Mouse (Mus musculus) neural tube, embryonic 15.5 days (tissue): ENCODE measurements at regions not wholly inside any gene's neighbourhood (a gene's known extent, or its start where the extent isn't known, plus 50 kb on each side); places are given as distances from the start of the nearest gene placed in this dataset.

ENCODE experiments used
- ATAC-seq: fragments of 200-750 bp; cut with Nextera tagmentation; 2 replicates; pipeline ENCODE4 v1.8.0; 2017; ENCODE audit warnings: mild to moderate bottlenecking, moderate TSS enrichment, moderate library complexity; ENCODE audit not compliant: low FRiP score
- H3K27ac ChIP-seq: fragments of 300-500 bp; sonication (generic); replicated peaks from 2 replicates; pipeline ENCODE4 v1.5.1; 2015; ENCODE audit warnings: mild to moderate bottlenecking, inconsistent platforms
- H3K27me3 ChIP-seq: fragments of 300-500 bp; sonication (generic); replicated peaks from 2 replicates; pipeline ENCODE4 v1.6.1; 2015; ENCODE audit warnings: inconsistent platforms
- H3K36me3 ChIP-seq: fragments of 300-500 bp; sonication (generic); 2 replicates; pipeline ENCODE4 v1.6.1; 2015; ENCODE audit warnings: inconsistent platforms
- H3K4me1 ChIP-seq: fragments of 300-500 bp; sonication (generic); 2 replicates; pipeline ENCODE4 v1.6.1; 2015; ENCODE audit warnings: inconsistent platforms
- H3K4me2 ChIP-seq: fragments of 300-500 bp; sonication (generic); 2 replicates; pipeline ENCODE4 v1.6.1; 2015; ENCODE audit warnings: inconsistent platforms, mild to moderate bottlenecking, moderate library complexity
- H3K4me3 ChIP-seq: fragments of 300-500 bp; sonication (generic); replicated peaks from 2 replicates; pipeline ENCODE4 v1.5.1; 2015; ENCODE audit warnings: mild to moderate bottlenecking, inconsistent platforms
- H3K9ac ChIP-seq: fragments of 300-500 bp; sonication (generic); replicated peaks from 2 replicates; pipeline ENCODE4 v1.6.1; 2015; ENCODE audit warnings: mild to moderate bottlenecking, inconsistent platforms
- H3K9me3 ChIP-seq: fragments of 300-500 bp; sonication (generic); replicated peaks from 2 replicates; pipeline ENCODE4 v1.6.1; 2016; ENCODE audit warnings: inconsistent platforms
- WGBS: fragments of 180-500 bp; shearing (Covaris S2); methylation state at CpG from one replicate; pipeline ENCODE4 v1.1.7; 2015; ENCODE audit warnings: mixed read lengths; 5-methylcytosine and 5-hydroxymethylcytosine counted together

DNA sequence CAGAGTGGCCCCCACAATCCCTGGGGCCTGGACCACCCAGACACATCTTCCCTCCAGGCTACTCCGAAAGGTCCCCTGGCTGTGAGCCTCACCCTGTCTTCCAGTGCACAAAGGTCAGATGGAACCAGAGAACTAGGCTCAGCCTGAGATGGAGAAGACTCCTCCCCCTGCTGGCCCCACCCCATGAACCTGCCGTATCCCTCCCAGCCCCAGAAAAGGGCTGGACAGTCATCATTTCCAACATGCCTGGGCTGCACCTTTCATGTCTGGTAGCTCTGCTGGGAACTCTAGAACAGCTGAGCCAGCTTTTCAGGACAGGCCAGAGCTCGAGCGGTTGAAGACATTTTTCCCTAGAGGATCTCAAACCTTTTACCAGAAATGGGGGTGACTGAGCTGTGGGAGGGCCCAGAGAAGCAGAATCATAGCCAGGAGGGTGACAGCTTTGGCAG, 77.8 kb downstream of the Zfp36l1 start:
- no peak overlapping the region for H3K4me2 ChIP-seq
- no peak overlapping the region for H3K9ac ChIP-seq
- no peak overlapping the region for H3K27ac ChIP-seq
- H3K4me1 ChIP-seq = no peaks in the 10 kb centered on the region
- H3K4me3 ChIP-seq = no peak overlapping the region
- H3K9me3 ChIP-seq = no peaks in the 10 kb centered on the region
- H3K36me3 ChIP-seq = no peaks in the 10 kb centered on the region
- H3K27me3 ChIP-seq = no peaks in the 10 kb centered on the region
- WGBS = 51% methylated on average over 4 of the region's 4 CpGs
- ATAC-seq = no peak

DNA sequence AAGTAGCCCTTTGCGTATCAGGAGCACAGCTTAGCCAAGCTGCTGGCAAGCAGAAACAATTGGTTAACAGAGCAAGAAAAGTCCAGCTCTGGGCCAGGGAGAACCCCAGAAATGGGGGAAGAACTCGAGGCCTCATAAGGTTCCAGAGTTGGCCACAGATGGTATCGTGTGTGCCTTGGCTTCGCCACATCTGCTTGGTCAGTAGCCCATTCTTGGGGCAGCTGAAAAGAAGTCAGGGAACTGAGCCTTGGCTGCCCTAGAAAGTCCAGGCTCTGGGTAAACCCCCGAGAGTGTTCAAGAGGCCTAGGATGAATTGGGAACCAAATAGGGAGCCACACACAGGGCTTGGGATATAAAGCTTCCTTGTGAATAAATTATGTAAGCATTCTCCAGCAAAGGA, 78.7 kb downstream of the Zfp36l1 start:
- H3K4me1 ChIP-seq = no peaks in the 10 kb centered on the region
- no peaks in the 10 kb centered on the region for H3K27me3 ChIP-seq
- no peak overlapping the region for H3K4me3 ChIP-seq
- 92% methylated on average over 5 of the region's 5 CpGs for WGBS
- H3K9me3 ChIP-seq = no peaks in the 10 kb centered on the region
- no peak overlapping the region for H3K27ac ChIP-seq
- H3K9ac ChIP-seq = no peak overlapping the region
- no peak for ATAC-seq
- no peak overlapping the region for H3K4me2 ChIP-seq
- H3K36me3 ChIP-seq = no peaks in the 10 kb centered on the region

DNA sequence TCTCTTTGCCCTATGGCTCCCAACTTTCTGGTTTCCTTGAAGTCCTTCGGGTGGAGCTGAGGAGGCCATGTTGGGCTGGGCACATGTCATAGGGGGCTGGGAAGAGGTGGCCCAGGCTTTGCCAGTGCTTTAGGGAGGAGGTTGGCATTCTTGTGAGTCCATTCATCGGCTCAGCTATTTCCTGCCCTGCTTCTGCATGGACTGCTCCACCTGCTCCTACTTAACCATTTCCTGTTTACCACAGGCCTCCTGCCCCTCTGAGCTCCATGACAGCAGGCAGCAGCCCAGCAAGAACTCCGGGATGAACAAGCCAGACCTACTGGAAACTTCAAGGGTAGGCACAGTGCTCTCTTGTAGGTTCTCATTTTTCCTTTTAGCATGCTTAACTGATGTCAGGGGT, 80.3 kb downstream of the Zfp36l1 start:
- Histone ChIP-seq H3K36me3 (no peaks in the 10 kb centered on the region), H3K27ac (no peak overlapping the region), H3K4me1 (no peaks in the 10 kb centered on the region), H3K9me3 (no peaks in the 10 kb centered on the region), H3K9ac (no peak overlapping the region), H3K27me3 (no peaks in the 10 kb centered on the region), H3K4me3 (no peak overlapping the region), H3K4me2 (no peak overlapping the region)
- no peak for ATAC-seq
- 76% methylated on average over 3 of the region's 3 CpGs for WGBS

DNA sequence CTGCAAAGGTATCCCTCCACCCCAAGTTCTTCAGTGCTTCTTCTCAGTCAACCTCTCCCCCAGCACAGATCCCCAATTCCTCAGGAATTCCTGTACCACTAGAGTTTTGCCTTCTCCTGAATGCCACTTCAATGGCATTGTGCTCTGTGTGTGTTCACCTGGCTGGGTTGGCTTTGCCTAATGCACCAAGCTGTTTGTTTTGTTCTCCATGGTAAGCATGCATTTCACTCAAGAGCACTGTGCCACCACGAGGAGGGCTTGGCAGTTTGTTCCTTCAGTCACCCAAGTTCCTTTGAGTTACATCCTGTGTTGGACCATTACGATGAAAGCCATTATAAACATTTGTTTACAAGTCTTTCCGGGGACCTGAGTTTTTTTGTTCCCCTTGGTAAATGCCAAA, 84.5 kb downstream of the Zfp36l1 start:
- Histone ChIP-seq H3K36me3 (no peaks in the 10 kb centered on the region), H3K4me2 (no peak overlapping the region), H3K4me1 (peaks cover 3% of the 10 kb centered on the region), H3K4me3 (no peak overlapping the region), H3K9me3 (no peaks in the 10 kb centered on the region), H3K9ac (no peak overlapping the region), H3K27me3 (no peaks in the 10 kb centered on the region), H3K27ac (no peak overlapping the region)
- ATAC-seq = no peak
- WGBS = 72% methylated on average over 3 of the region's 3 CpGs

DNA sequence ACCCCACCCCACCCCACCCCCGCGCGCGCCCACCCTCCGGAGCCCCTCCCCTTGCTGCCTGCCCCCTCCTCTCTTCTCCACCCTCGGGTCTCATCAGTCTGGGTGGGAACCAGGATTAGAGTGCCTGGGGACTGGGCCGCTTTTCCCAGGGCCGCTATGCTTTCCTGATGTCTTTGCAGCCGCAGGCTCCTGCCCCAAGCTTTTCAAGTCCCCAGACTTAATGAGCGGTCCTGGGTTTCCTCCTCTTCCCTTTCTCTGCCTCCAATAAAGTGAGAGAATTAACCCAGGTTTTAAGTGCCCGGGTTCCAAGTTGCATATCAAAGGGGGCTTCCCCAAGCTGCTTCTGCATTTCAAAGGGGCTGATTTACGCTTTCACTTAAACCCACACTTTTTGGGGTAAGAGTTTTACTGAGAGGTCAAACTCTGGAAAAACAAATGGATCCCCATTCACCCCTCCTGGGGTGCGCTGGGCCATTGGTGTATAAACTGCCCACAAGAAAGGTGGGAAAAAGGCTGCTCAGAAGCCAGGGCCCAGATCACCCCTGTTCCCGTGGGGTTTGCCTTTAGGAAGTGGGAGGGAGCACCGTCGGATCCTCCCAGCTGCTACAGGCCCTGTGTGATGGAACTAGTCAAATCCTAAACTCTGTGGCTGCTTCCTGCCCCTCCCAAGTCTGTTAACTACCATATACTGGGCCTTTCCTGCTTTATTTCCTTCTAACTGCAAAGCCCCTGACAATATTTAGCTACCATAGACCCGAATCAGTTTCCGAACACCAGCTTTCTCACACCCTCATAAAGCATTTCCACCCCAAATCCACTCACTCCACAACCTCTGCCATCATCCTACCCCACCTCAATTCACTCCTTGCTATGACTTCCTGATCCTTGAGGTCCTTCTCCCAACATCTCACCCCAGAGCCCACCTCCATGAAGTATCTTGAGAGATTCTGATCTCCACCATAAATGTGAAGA, 89.4 kb downstream of the Zfp36l1 start:
- peaks cover 29% of the 10 kb centered on the region for H3K4me1 ChIP-seq
- WGBS = 12% methylated on average over 18 of the region's 18 CpGs
- no peak overlapping the region for H3K9ac ChIP-seq
- H3K4me2 ChIP-seq = peak overlapping the region; percentile 32
- H3K9me3 ChIP-seq = no peaks in the 10 kb centered on the region
- peak overlapping the region; percentile 66 for H3K27ac ChIP-seq
- ATAC-seq = peak; percentile 58; the same call in 1 of the 2 replicates
- no peaks in the 10 kb centered on the region for H3K36me3 ChIP-seq
- H3K27me3 ChIP-seq = no peaks in the 10 kb centered on the region
- H3K4me3 ChIP-seq = no peak overlapping the region

DNA sequence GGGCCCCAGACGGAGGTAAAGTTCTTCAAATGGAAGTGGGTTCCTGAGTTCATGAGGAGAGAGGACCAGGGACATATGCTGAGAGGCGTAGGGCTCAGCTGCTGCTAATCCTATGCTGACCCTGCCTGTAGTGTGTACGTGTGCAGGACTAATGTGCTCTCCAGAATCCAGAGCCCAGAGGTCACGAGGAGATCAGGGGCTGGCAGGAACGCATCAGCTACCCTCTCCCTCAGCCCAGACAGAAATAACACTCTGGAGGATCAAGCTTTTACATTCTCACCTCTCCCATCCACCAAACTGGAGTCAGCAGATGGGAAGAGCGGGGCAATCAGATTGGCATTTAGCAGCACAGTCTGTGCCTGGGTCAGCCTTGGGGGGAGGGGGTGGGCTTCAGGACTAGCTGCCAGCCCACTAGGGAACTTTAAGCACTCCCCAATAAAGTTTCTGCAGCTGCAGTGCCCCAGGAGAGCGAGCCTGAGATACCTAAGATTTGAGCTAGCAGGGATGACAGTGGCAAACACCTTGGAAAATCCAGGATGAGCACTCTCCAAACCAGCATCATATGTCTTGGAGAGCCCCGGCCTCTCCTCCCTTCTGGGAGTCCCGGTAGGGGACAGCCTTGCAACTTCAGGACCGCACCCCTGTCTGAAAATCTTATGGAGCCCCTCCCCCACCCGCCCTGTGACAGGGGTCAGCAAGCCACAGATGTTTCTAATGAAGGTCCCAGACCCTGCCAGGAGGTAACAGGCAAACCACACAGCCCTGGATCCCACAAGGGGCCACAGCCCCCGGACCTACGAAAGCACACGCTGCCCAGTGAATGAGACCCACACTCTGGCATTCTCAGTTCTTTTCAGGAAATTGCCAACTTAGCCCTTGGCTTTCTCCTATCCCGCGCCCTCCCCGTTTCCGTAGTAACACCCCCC, 90.4 kb downstream of the Zfp36l1 start:
- H3K9me3 ChIP-seq = no peaks in the 10 kb centered on the region
- peak overlapping the region; percentile 32 for H3K4me2 ChIP-seq
- no peaks in the 10 kb centered on the region for H3K27me3 ChIP-seq

DNA sequence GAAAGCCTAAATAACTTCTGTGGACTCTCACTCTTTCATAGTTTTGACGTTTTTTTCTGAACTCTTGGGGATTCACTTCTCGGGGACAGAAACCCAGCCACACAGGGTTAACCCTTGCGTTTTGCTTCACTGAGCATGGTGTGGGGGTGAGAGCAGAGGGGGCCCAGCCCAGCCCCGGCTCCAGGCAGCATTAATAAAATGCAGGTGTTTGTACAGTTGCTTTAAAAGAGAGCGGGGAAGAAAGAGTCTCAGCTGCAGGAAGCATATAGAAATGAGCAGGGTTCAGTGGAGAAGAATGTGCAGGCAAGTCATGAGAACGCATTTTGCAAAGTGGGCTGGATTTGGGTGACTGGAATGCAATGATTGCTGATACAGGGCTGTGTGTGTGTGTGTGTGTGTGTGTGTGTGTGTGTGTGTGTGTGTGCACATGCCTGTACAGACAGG, 91.8 kb downstream of the Zfp36l1 start:
- Histone ChIP-seq H3K36me3 (no peaks in the 10 kb centered on the region), H3K27ac (peak overlapping the region; percentile 6), H3K4me1 (peaks cover 29% of the 10 kb centered on the region), H3K27me3 (no peaks in the 10 kb centered on the region), H3K4me3 (no peak overlapping the region), H3K9me3 (no peaks in the 10 kb centered on the region), H3K4me2 (no peak overlapping the region), H3K9ac (no peak overlapping the region)
- WGBS = 7% methylated on average over 6 of the region's 6 CpGs
- no peak for ATAC-seq

More for the DNA sequence above, 90.4 kb downstream of the Zfp36l1 start:
- Histone ChIP-seq H3K4me1 (peaks cover 29% of the 10 kb centered on the region), H3K9ac (no peak overlapping the region), H3K4me3 (no peak overlapping the region), H3K27ac (peak overlapping the region; percentile 66; the same call in 1 of the 2 replicates), H3K36me3 (no peaks in the 10 kb centered on the region)
- ATAC-seq = peak; percentile 48; the same call in 1 of the 2 replicates
- 15% methylated on average over 18 of the region's 18 CpGs for WGBS

DNA sequence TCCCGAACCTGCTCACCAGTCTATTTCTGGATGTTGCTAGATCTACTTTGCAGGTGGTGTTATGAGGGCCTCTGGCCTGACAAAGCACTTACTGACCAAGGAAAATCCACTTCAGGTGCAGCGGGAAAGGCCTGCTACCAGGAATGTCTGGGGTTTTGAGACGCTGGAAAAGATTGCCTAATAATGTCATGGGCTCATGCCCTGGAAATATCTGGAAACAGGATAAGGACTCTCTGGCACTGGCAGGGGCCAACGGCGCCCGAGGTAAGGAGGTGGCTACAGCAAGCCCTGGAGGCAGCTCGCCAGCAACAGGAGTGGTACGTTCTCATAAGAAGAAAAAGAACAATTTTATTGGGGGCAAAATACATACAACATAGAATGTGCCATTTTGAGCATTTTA, 94.7 kb downstream of the Zfp36l1 start:
- Histone ChIP-seq H3K27me3 (no peaks in the 10 kb centered on the region), H3K9me3 (no peaks in the 10 kb centered on the region), H3K36me3 (no peaks in the 10 kb centered on the region), H3K4me2 (no peak overlapping the region), H3K9ac (no peak overlapping the region), H3K4me1 (peaks cover 41% of the 10 kb centered on the region), H3K27ac (no peak overlapping the region), H3K4me3 (no peak overlapping the region)
- WGBS = 90% methylated on average over 8 of the region's 8 CpGs
- no peak for ATAC-seq

DNA sequence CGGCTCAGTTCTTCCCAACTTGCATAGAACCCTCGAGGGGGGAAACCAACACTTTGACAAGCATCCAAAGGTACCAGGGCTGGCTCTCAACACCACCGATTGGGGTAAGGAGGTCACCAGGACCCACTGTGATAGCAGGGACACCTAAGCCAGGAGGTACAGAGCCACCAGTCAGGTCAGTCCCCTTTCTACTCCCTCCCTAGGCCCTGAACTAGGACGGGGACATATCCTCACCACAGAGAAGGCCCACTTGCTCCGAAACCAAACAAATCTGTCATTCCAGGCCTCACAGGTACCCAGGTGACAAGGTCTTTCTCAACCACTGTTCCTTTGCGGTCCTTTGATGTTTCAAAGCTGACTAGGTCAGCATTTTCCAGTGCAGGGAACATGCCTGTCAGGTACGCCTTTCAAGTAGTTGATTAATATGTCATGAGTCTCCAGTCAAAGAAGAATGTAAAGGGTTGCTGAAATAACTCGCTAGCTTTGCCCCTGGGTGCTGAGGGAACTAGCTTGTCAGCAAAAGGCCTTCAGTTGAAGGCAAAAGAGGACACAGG, 95.4 kb downstream of the Zfp36l1 start:
- WGBS = 84% methylated on average over 8 of the region's 8 CpGs

DNA sequence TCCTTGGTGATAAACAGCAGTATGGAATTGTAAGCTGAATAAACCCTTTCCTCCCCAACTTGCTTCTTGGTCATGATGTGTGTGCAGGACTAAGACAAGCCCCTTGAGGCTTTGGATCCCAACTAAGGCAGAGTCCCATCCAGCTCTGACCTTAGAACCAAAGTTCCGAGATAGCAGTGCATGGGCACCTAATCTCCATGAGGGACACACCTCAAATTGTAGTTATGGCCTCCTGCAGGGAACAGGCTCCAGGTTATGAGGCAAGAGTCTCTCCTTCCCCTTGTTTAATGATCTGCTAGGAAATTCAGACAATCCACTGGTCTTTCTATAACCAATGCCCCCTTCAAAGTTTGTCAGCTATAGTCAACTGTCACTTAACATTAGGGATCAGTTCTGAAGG, 96.9 kb downstream of the Zfp36l1 start:
- Histone ChIP-seq H3K36me3 (no peaks in the 10 kb centered on the region), H3K4me2 (no peak overlapping the region), H3K4me1 (peaks cover 20% of the 10 kb centered on the region), H3K4me3 (no peak overlapping the region), H3K9ac (no peak overlapping the region), H3K9me3 (no peaks in the 10 kb centered on the region), H3K27me3 (no peaks in the 10 kb centered on the region), H3K27ac (no peak overlapping the region)
- 95% methylated on average over 1 of the region's 1 CpGs for WGBS
- ATAC-seq = no peak

More for the DNA sequence above, 95.4 kb downstream of the Zfp36l1 start:
- peaks cover 35% of the 10 kb centered on the region for H3K4me1 ChIP-seq
- H3K4me3 ChIP-seq = no peak overlapping the region
- ATAC-seq = no peak
- no peaks in the 10 kb centered on the region for H3K27me3 ChIP-seq
- H3K27ac ChIP-seq = no peak overlapping the region
- no peaks in the 10 kb centered on the region for H3K9me3 ChIP-seq
- H3K36me3 ChIP-seq = no peaks in the 10 kb centered on the region
- no peak overlapping the region for H3K9ac ChIP-seq
- H3K4me2 ChIP-seq = no peak overlapping the region

DNA sequence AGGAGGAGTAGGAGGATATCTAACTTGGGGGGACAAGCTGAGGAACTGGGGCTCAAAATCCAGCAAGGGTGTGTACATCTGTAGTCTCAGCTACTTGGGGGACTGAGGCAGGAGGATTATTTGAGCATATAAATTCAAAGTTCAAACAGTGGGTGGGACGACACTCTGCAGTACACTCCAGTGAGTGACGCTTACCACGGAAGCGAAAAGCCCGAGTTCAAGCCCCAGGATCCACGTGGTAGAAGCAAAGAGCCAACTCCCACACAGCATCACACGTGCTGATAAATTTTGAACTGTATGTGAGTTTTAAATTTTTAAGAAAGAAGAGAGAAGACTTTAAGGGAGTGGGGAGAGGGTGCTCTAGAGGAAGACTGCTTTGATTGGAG, 98.2 kb downstream of the Zfp36l1 start:
- peak overlapping the region; percentile 72 for H3K27ac ChIP-seq
- H3K9me3 ChIP-seq = no peaks in the 10 kb centered on the region
- peak overlapping the region; percentile 54 for H3K4me2 ChIP-seq
- H3K27me3 ChIP-seq = no peaks in the 10 kb centered on the region
- 65% methylated on average over 7 of the region's 7 CpGs for WGBS
- H3K4me3 ChIP-seq = no peak overlapping the region
- H3K36me3 ChIP-seq = no peaks in the 10 kb centered on the region
- ATAC-seq = no peak
- peaks cover 16% of the 10 kb centered on the region for H3K4me1 ChIP-seq
- peak overlapping the region; percentile 29; the same call in 1 of the 2 replicates for H3K9ac ChIP-seq
